Mouse (Mus musculus) NIH3T3 (cell line): ENCODE results near the gene Spib.

Source experiments
- DNase-seq: peaks from one replicate; pipeline ENCODE4 v3.0.0-alpha.2; 2012; ENCODE audit warnings: low read depth

The Spib gene

GRCm38 (mm10) chr7:44548497-44549087 lies 16.7 kb upstream of the Spib start, which contains the start of gene Pold1:
Pold1 (minus strand) TSS chr7:44548849.
- peak; percentile 100 for DNase-seq

GRCm38 (mm10) chr7:44547725-44548124 lies 15.9 kb upstream of the Spib start:
- no peak for DNase-seq

- DNase-seq: no peak
Measured at GRCm38 (mm10) chr7:44547041-44547440, 15.2 kb upstream of the Spib start.

- no peak for DNase-seq
Measured at GRCm38 (mm10) chr7:44546274-44546673, 14.4 kb upstream of the Spib start.

GRCm38 (mm10) chr7:44543071-44543470 lies 11.2 kb upstream of the Spib start:
- DNase-seq: no peak

- no peak for DNase-seq
Measured at GRCm38 (mm10) chr7:44542555-44542954, 10.7 kb upstream of the Spib start.

DNA sequence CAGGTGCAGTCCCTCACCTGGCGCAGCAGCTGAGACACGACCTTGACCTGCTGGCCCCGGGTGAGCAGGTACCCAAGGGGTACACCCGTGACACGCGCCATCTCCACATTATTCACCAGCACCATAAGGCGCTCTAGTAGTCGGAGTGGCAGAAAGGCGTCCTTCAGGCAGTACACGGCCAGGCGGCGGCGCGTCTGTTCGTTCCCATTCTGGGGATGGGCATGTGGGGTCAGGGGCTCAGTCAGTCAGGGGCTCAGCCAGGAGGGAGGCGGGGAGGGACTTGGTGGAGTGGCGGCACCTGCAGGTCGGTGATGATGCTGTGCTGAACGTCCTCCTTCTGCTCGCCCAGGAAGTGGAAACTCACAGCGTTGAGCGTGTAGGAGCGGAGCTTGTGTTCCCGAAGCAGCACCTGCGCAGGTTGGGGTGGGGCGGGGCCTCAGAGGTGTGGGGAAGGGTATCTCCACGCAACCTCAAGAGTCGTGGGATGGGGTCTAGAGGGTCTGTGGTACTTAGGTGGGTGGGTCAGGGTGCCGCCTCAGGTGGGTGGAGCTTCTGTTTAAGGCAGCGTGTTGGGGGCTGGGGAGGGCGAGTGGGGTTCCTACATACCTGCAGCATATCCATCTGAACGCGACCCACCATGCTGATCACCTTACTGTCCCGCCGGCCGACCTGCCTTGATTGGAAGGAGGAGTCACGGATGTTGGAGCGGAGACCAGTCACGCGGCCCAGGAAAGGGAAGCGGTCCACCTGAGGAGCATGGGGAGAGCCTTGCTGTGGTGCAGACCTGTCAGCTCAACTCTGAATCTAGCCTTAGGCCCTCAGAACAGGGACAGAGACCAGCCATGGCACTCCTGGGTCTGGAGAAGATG lies 7.1 kb upstream of the Spib start:
- no peak for DNase-seq

- no peak for DNase-seq
Measured at GRCm38 (mm10) chr7:44537496-44537895, 5.6 kb upstream of the Spib start.

- no peak for DNase-seq
Measured at GRCm38 (mm10) chr7:44537009-44537408, 5.1 kb upstream of the Spib start.

DNA sequence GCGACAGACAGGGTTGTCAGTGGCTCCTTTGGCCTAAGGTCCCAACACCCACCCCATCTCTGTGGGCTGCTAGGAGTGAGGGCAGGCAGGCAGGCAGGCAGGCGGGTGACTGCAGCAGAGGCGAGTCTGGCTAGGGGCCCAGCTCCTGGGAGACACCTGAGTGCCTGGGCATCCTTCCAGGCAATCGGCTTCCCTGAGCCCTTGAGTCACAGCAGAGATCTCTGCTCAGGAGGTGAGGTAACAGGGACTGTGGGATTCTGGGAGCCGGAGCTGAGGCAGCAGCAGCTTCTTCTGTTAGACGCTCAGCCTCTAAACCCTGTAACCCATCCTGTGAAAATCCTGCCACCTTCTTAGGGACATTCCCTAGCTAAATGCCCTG lies 4.7 kb upstream of the Spib start:
- DNase-seq: peak; percentile 51

GRCm38 (mm10) chr7:44535657-44536589 lies 4.1 kb upstream of the Spib start:
- no peak for DNase-seq

GRCm38 (mm10) chr7:44534656-44535441 lies 3.0 kb upstream of the Spib start:
- no peak for DNase-seq

DNA sequence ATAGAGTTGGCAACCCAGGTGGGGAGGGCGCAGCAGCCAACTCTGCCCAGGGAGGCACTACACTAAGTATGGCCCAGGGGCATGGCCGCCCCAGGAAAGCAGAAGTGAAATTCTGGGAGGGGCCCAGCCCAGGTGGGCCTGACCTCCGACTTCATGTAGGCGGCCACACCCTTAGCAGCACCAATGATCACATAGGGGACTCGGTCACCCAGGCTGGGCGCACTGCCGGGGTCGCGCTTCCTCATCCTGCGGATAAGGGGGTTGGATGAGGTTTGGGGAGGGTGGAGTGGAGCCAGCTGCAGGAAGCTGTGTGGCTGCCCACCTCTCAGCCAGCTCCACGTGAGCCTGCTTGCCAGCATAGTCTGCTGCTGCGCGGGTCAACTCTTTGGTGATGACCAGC lies 2.4 kb upstream of the Spib start:
- DNase-seq: no peak

DNA sequence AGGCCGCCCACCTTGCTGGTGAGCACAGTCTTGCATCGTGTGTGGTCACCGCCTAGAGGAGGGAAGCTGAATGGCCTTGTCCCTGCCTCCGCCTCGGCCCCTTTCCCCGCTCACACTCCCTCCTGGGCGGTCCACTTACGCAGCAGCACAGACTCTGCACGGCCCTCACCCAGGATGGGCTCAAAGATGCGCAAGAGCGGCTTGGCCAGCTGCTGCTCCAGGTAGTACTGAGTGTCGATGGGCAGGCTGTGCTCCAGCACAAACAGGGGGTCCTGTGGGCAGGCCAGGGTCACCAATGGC lies 1.8 kb upstream of the Spib start:
- DNase-seq: no peak

DNA sequence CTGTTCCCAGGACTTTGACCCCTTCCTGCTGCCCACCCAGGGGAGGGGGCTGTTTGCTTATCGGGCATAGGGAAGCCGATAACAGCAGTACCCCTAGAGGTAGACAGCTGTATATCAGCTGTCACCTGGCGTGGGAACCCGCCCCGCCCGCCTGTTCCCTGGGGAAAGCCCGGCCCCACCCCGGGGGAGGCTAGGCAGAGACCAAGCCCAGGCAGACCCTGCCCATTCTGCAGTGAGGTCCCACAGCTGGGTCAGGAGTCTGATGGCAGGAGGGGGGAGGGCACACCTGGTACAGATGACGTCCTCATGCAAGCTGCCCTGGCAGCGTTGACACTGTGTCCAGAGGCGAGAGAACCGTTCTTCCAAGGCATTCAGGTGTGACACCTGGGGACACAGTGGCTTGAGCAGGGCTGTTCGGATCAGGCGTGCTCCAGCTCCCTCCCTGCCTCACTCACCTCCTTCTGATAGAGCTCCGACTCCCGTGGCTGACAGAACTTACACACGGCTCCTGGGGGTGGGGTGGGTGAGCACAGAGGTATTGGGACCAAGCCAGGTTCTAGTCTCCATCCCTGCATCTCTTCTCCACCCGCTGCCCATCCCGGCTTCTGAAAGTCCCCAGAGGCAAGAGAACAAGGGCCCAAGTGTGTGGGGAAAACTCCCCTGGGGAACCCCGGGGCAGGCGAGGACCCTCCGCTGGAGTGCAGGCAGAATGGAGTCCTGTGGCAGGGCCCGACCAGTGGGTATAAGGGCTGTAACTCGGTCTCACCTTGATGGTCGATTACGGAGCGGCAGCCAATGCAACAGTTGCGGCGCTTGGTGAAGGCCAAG lies 1.3 kb upstream of the Spib start:
- DNase-seq: no peak

- DNase-seq: no peak
Measured at GRCm38 (mm10) chr7:44531207-44531606, 664 bp downstream of the Spib start.

DNA sequence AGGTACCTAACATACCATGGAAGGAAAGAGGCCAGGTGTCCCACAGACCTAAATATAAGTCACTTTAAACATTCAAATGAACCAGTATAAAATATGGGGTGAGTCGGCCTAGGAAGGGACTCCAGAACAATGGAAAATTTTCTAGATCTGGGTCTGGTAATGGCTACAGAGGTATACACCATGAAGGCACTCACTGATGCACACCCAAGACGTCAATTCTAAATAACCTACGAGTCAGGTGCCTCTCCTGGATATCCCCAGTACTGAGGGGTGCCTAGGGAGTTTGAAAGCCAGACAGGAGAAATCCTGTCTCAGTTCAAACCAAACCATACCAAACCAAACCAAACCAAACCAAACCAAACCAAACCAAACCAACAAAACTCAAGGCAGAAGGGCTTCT lies 1.4 kb downstream of the Spib start:
- no peak for DNase-seq

GRCm38 (mm10) chr7:44529518-44529917 lies 2.4 kb downstream of the Spib start:
- DNase-seq: no peak

DNA sequence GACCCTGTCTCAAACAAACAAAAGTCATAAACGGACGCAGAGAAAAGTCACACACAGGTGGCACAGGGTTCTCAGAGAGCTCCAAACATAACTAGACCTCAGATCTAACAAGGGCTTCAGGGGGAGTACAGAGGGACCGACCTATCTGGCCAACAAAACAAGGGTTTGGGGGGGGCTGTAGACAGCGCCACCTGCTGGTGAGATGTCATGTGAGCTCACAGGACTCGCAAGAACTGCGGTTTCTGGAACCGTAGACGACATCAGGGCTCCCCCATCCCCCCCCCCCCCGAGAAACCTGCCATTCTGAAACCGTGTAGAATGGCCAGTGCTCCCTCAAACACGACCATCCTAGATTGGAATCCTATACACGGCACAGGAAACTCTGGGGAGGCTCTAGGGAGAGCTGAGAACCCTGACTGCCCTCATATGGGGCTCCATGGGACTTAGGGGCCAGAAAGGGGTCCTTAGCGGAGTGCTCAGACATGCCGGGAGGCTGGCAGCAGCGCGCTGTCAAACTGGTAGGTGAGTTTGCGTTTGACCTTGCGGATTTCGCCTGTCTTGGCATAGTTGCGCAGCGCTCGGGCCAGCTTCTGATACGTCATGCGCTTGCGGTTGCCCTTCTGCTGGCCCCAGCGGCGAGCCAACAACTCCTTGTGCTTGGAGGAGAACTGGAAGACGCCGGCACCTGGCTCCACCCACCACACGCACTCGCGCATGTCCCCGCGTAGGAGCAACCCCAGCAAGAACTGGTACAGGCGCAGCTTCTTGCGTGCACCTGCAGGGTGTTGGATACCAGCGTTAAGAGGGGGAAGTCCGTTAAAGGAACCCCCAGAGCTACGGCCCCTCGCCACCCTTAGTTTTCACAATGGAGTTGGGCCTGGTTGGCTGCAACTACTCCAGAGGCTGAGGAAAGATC lies 4.1 kb downstream of the Spib start:
- peak; percentile 54 for DNase-seq
